Comparison of ENCODE assay signal across 15 mouse cellular contexts in genomic region chr16:21373316-21373960, GRCm38 (mm10). TPM values are rescaled to one million over a fixed set of nuclear protein-coding genes. Genes with fewer than 3 reads are reported as not detected.
DNase-seq lines count a peak whose midpoint lies in the region; ATAC-seq and TF ChIP-seq lines count a peak whose summit lies in the region.
"Had no signal": no experiment of that assay in that cellular context is flagged by ENCODE, and none has a peak within 500 bp of the region (broad histone marks: within the 10 kb centered on the region; RNA-seq: fewer than 3 reads in every experiment).

No protein-coding gene starts in this region.

- H3K4me2 ChIP-seq in embryonic facial prominence, embryonic 14.5 days (ENCODE audit: low read depth, low read length) = no peak overlapping the region
- no peak overlapping the region for H3K4me2 ChIP-seq in neural tube, embryonic 13.5 days

- no peak for ATAC-seq in embryonic facial prominence, embryonic 14.5 days (ENCODE audit: low read depth)
- ATAC-seq in neural tube, embryonic 13.5 days (ENCODE audit: low read depth) = no peak
- ATAC-seq: liver, postnatal 0 days had no signal

- no peak for TF ChIP-seq POLR2A in brain, embryonic 14.5 days (IDR thresholded peaks at IDR 0.05; ENCODE audit: borderline replicate concordance, extremely low read depth, insufficient read depth, insufficient read length, poor library complexity, severe bottlenecking)

- 56% methylated on average over 7 of the region's 7 CpGs for WGBS in embryonic facial prominence, embryonic 14.5 days
- WGBS in embryonic facial prominence, embryonic 10.5 days = 65% methylated on average over 7 of the region's 7 CpGs
- WGBS in neural tube, embryonic 13.5 days = 38% methylated on average over 7 of the region's 7 CpGs

- no peaks in the 10 kb centered on the region for H3K9me3 ChIP-seq in embryonic facial prominence, embryonic 14.5 days (ENCODE audit: control insufficient read depth, low read length)
- H3K9me3 ChIP-seq in embryonic facial prominence, embryonic 10.5 days = no peaks in the 10 kb centered on the region
- H3K9me3 ChIP-seq in neural tube, embryonic 13.5 days = no peaks in the 10 kb centered on the region
- H3K9me3 ChIP-seq: forebrain, embryonic 10.5 days had no signal

- TF ChIP-seq CTCF in brain, embryonic 14.5 days (IDR thresholded peaks at IDR 0.05; ENCODE audit: borderline replicate concordance, extremely low read depth, insufficient read depth, insufficient read length) = no peak

- H3K27ac ChIP-seq in embryonic facial prominence, embryonic 14.5 days (replicated peaks; ENCODE audit: low read depth, low read length) = no peak overlapping the region
- no peak overlapping the region for H3K27ac ChIP-seq in embryonic facial prominence, embryonic 10.5 days (replicated peaks)
- 0 out of 2 replicates have a peak overlapping the region, but pooled peaks have one; percentile 20 for H3K27ac ChIP-seq in neural tube, embryonic 13.5 days (replicated peaks)
- H3K27ac ChIP-seq: forebrain, embryonic 10.5 days; heart, adult 2 months had no signal

- peak; percentile 42 for DNase-seq in embryonic facial prominence, embryonic 14.5 days (ENCODE audit: low spot score)
- no peak for DNase-seq in embryonic facial prominence, embryonic 10.5 days (ENCODE audit: low spot score)
- DNase-seq in left cerebral cortex, adult 9 months (ENCODE audit: low spot score in 2 of 2) = peak; percentile 30 to 63
- no peak for DNase-seq in left cerebral cortex, postnatal 4 days
- DNase-seq in brain, embryonic 14.5 days (ENCODE audit: low read depth) = peak; percentile 48
- DNase-seq in kidney, postnatal 14 days = no peak
- DNase-seq in urinary bladder, postnatal 4 days (ENCODE audit: low spot score in 2 of 2) = no peak
- DNase-seq: adrenal gland, adult 2 months; heart, adult 2 months; heart, postnatal 36 days; kidney, adult 9 months; liver, postnatal 0 days; thymus, postnatal 25 days had no signal

- H3K27me3 ChIP-seq in embryonic facial prominence, embryonic 14.5 days (replicated peaks; ENCODE audit: control insufficient read depth, insufficient read depth, low read length) = no peaks in the 10 kb centered on the region
- H3K27me3 ChIP-seq in embryonic facial prominence, embryonic 10.5 days (replicated peaks; ENCODE audit: low read depth, poor library complexity, severe bottlenecking) = peaks cover 17% of the 10 kb centered on the region
- peaks cover 3% of the 10 kb centered on the region; the same call in 1 of the 2 replicates for H3K27me3 ChIP-seq in neural tube, embryonic 13.5 days

- H3K4me1 ChIP-seq in embryonic facial prominence, embryonic 14.5 days (ENCODE audit: control insufficient read depth, insufficient read depth, low read length) = peaks cover 26% of the 10 kb centered on the region
- peaks cover 48% of the 10 kb centered on the region for H3K4me1 ChIP-seq in embryonic facial prominence, embryonic 10.5 days
- peaks cover 17% of the 10 kb centered on the region for H3K4me1 ChIP-seq in neural tube, embryonic 13.5 days (replicated peaks)

- H3K36me3 ChIP-seq in embryonic facial prominence, embryonic 14.5 days (ENCODE audit: control insufficient read depth, insufficient read depth, low read length) = no peaks in the 10 kb centered on the region
- H3K36me3 ChIP-seq in embryonic facial prominence, embryonic 10.5 days (replicated peaks) = no peaks in the 10 kb centered on the region
- no peaks in the 10 kb centered on the region for H3K36me3 ChIP-seq in neural tube, embryonic 13.5 days
- H3K36me3 ChIP-seq: forebrain, embryonic 10.5 days had no signal

- H3K9ac ChIP-seq in embryonic facial prominence, embryonic 14.5 days (ENCODE audit: low read depth, low read length) = no peak overlapping the region
- H3K9ac ChIP-seq in neural tube, embryonic 13.5 days = no peak overlapping the region
- H3K9ac ChIP-seq: liver, postnatal 0 days had no signal

- intact Hi-C loops in left cerebral cortex, postnatal 4 days (cut with DNase I) = no loop called here

- no peak overlapping the region for H3K4me3 ChIP-seq in embryonic facial prominence, embryonic 14.5 days (ENCODE audit: low read depth, low read length)
- no peak overlapping the region for H3K4me3 ChIP-seq in embryonic facial prominence, embryonic 10.5 days
- no peak overlapping the region for H3K4me3 ChIP-seq in neural tube, embryonic 13.5 days
- H3K4me3 ChIP-seq: forebrain, embryonic 10.5 days; heart, adult 2 months had no signal

RNA-seq across cellular contexts. Expression of gene Vps8, which starts 49.5 kb away (rescaled TPM):
- polyA plus RNA-seq in embryonic facial prominence, embryonic 14.5 days (2014; fragmentation: Nextera tagmentation; extraction: Ambion mirVana) = 17.0 and 18.0 TPM in 2 replicates
- polyA plus RNA-seq in embryonic facial prominence, embryonic 10.5 days (2016; fragmentation: Nextera tagmentation; extraction: Ambion mirVana) = 16.4 and 16.6 TPM in 2 replicates
- 10 to 100 TPM; 58.6 to 70.0 TPM for total RNA-seq in left cerebral cortex, postnatal 4 days (2021)
- polyA plus RNA-seq in brain, embryonic 14.5 days (2012; rRNA removed) = 23.6 and 30.4 TPM in 2 replicates
- 26.7 and 26.9 TPM in 2 replicates for polyA plus RNA-seq in neural tube, embryonic 13.5 days (2015; fragmentation: Nextera tagmentation; extraction: Ambion mirVana)

Comparison
In these comparisons a context has a peak if more than half of its experiments do, and no peak if none do; other contexts are left out.
1. DNase-seq: peak in embryonic facial prominence, embryonic 14.5 days (single experiment), left cerebral cortex, adult 9 months (2 of 2) and brain, embryonic 14.5 days (single experiment); none in embryonic facial prominence, embryonic 10.5 days (single experiment), left cerebral cortex, postnatal 4 days (single experiment), kidney, postnatal 14 days (single experiment) and urinary bladder, postnatal 4 days (0 of 2).